Mouse (Mus musculus): Measurements from ENCODE around the gene Rps6ka2. TPM values are rescaled to one million over a fixed set of nuclear protein-coding genes. Genes with fewer than 3 reads are reported as not detected.
"Not testable (repeated sequence)": the region's sequence is repeated elsewhere in the genome, so short reads cannot be mapped to it uniquely, and the experiment has no call there.

Gene Rps6ka2
- polyA plus RNA-seq, 1 experiment from 2014 or later = 18.9 TPM

- no peaks in the 10 kb centered on the region for H3K27me3 ChIP-seq (replicated peaks; ENCODE audit: control insufficient read depth, insufficient read depth, low read length)
- no peaks in the 10 kb centered on the region for H3K4me1 ChIP-seq (ENCODE audit: control insufficient read depth, insufficient read depth, low read length)
- 0 out of 2 replicates have a peak overlapping the region, but pooled peaks have one; percentile 9 for H3K27ac ChIP-seq (ENCODE audit: low read depth, low read length)
- DNase-seq (ENCODE audit: low spot score) = no peak
- ATAC-seq = no peak
- no peaks in the 10 kb centered on the region; the same call in 1 of the 2 replicates for H3K36me3 ChIP-seq (ENCODE audit: control insufficient read depth, insufficient read depth, low read length)
- no peaks in the 10 kb centered on the region for H3K9me3 ChIP-seq (replicated peaks; ENCODE audit: control insufficient read depth, low read length)
- H3K4me3 ChIP-seq (ENCODE audit: low read depth, low read length) = no peak overlapping the region
- no peak overlapping the region for H3K4me2 ChIP-seq (ENCODE audit: low read length)
- WGBS = 74% methylated on average over 9 of the region's 9 CpGs
- H3K9ac ChIP-seq (ENCODE audit: low read length) = no peak overlapping the region
Measured at GRCm38 (mm10) chr17:7182187-7182586, 12.3 kb downstream of the Rps6ka2 start.

- 74% methylated on average over 1 of the region's 1 CpGs for WGBS
Measured at GRCm38 (mm10) chr17:7187037-7187436, 17.1 kb downstream of the Rps6ka2 start.

GRCm38 (mm10) chr17:7189425-7189824, 19.5 kb downstream of the Rps6ka2 start:
- Histone ChIP-seq H3K27me3 (replicated peaks; ENCODE audit: control insufficient read depth, insufficient read depth, low read length) (no peaks in the 10 kb centered on the region), H3K27ac (ENCODE audit: low read depth, low read length) (no peak overlapping the region), H3K4me3 (ENCODE audit: low read depth, low read length) (no peak overlapping the region), H3K4me1 (ENCODE audit: control insufficient read depth, insufficient read depth, low read length) (no peaks in the 10 kb centered on the region), H3K36me3 (ENCODE audit: control insufficient read depth, insufficient read depth, low read length) (peaks cover 3% of the 10 kb centered on the region; the same call in 1 of the 2 replicates), H3K9ac (ENCODE audit: low read length) (no peak overlapping the region), H3K9me3 (replicated peaks; ENCODE audit: control insufficient read depth, low read length) (no peaks in the 10 kb centered on the region), H3K4me2 (ENCODE audit: low read length) (no peak overlapping the region)
- WGBS = 94% methylated on average over 3 of the region's 3 CpGs
- ATAC-seq (no peak), DNase-seq (ENCODE audit: low spot score) (no peak)

More at GRCm38 (mm10) chr17:7187037-7187436, 17.1 kb downstream of the Rps6ka2 start:
- H3K27ac ChIP-seq (ENCODE audit: low read depth, low read length); ATAC-seq; DNase-seq (ENCODE audit: low spot score); H3K27me3 ChIP-seq (replicated peaks; ENCODE audit: control insufficient read depth, insufficient read depth, low read length); H3K4me3 ChIP-seq (ENCODE audit: low read depth, low read length); H3K9me3 ChIP-seq (replicated peaks; ENCODE audit: control insufficient read depth, low read length); H3K9ac ChIP-seq (ENCODE audit: low read length); H3K4me2 ChIP-seq (ENCODE audit: low read length); H3K36me3 ChIP-seq (ENCODE audit: control insufficient read depth, insufficient read depth, low read length); H3K4me1 ChIP-seq (ENCODE audit: control insufficient read depth, insufficient read depth, low read length): not testable (repeated sequence)

- no peaks in the 10 kb centered on the region for H3K27me3 ChIP-seq (replicated peaks; ENCODE audit: control insufficient read depth, insufficient read depth, low read length)
- H3K4me3 ChIP-seq (ENCODE audit: low read depth, low read length) = no peak overlapping the region
- 89% methylated on average over 10 of the region's 10 CpGs for WGBS
- H3K9ac ChIP-seq (ENCODE audit: low read length) = no peak overlapping the region
- ATAC-seq (no peak), DNase-seq (ENCODE audit: low spot score) (no peak)
- H3K27ac ChIP-seq (ENCODE audit: low read depth, low read length) = no peak overlapping the region
- H3K9me3 ChIP-seq (replicated peaks; ENCODE audit: control insufficient read depth, low read length) = no peaks in the 10 kb centered on the region
- no peaks in the 10 kb centered on the region for H3K4me1 ChIP-seq (ENCODE audit: control insufficient read depth, insufficient read depth, low read length)
- H3K36me3 ChIP-seq (ENCODE audit: control insufficient read depth, insufficient read depth, low read length) = peaks cover 3% of the 10 kb centered on the region; the same call in 1 of the 2 replicates
- H3K4me2 ChIP-seq (ENCODE audit: low read length) = no peak overlapping the region
Measured at GRCm38 (mm10) chr17:7189975-7190374, 20.1 kb downstream of the Rps6ka2 start.

GRCm38 (mm10) chr17:7194140-7194840, 24.4 kb downstream of the Rps6ka2 start:
- 92% methylated on average over 7 of the region's 7 CpGs for WGBS
- Histone ChIP-seq H3K27ac (ENCODE audit: low read depth, low read length) (no peak overlapping the region), H3K36me3 (ENCODE audit: control insufficient read depth, insufficient read depth, low read length) (no peaks in the 10 kb centered on the region), H3K4me2 (ENCODE audit: low read length) (no peak overlapping the region), H3K9me3 (replicated peaks; ENCODE audit: control insufficient read depth, low read length) (no peaks in the 10 kb centered on the region), H3K4me1 (ENCODE audit: control insufficient read depth, insufficient read depth, low read length) (peaks cover 6% of the 10 kb centered on the region; the same call in 1 of the 2 replicates), H3K9ac (ENCODE audit: low read length) (no peak overlapping the region), H3K27me3 (replicated peaks; ENCODE audit: control insufficient read depth, insufficient read depth, low read length) (no peaks in the 10 kb centered on the region), H3K4me3 (ENCODE audit: low read depth, low read length) (no peak overlapping the region)
- DNase-seq (ENCODE audit: low spot score) (no peak), ATAC-seq (no peak)

GRCm38 (mm10) chr17:7197121-7197925, 27.4 kb downstream of the Rps6ka2 start:
- Histone ChIP-seq H3K4me1 (ENCODE audit: control insufficient read depth, insufficient read depth, low read length) (peaks cover 6% of the 10 kb centered on the region; the same call in 1 of the 2 replicates), H3K4me2 (ENCODE audit: low read length) (no peak overlapping the region), H3K4me3 (ENCODE audit: low read depth, low read length) (no peak overlapping the region), H3K27me3 (replicated peaks; ENCODE audit: control insufficient read depth, insufficient read depth, low read length) (no peaks in the 10 kb centered on the region), H3K9ac (ENCODE audit: low read length) (no peak overlapping the region), H3K9me3 (replicated peaks; ENCODE audit: control insufficient read depth, low read length) (no peaks in the 10 kb centered on the region), H3K36me3 (ENCODE audit: control insufficient read depth, insufficient read depth, low read length) (no peaks in the 10 kb centered on the region), H3K27ac (ENCODE audit: low read depth, low read length) (no peak overlapping the region)
- ATAC-seq (no peak), DNase-seq (ENCODE audit: low spot score) (no peak)
- 72% methylated on average over 9 of the region's 9 CpGs for WGBS

- Histone ChIP-seq H3K27ac (ENCODE audit: low read depth, low read length) (no peak overlapping the region), H3K36me3 (ENCODE audit: control insufficient read depth, insufficient read depth, low read length) (no peaks in the 10 kb centered on the region), H3K9me3 (replicated peaks; ENCODE audit: control insufficient read depth, low read length) (no peaks in the 10 kb centered on the region), H3K4me3 (ENCODE audit: low read depth, low read length) (no peak overlapping the region), H3K27me3 (replicated peaks; ENCODE audit: control insufficient read depth, insufficient read depth, low read length) (no peaks in the 10 kb centered on the region), H3K4me2 (ENCODE audit: low read length) (no peak overlapping the region), H3K4me1 (ENCODE audit: control insufficient read depth, insufficient read depth, low read length) (peaks cover 8% of the 10 kb centered on the region), H3K9ac (ENCODE audit: low read length) (no peak overlapping the region)
- 29% methylated on average over 11 of the region's 11 CpGs for WGBS
- ATAC-seq (0 out of 2 replicates have a peak, but pooled peaks have one; percentile 34), DNase-seq (ENCODE audit: low spot score) (peak; percentile 41)
Measured at GRCm38 (mm10) chr17:7204771-7205406, 35.0 kb downstream of the Rps6ka2 start.

GRCm38 (mm10) chr17:7206434-7207145, 36.7 kb downstream of the Rps6ka2 start:
- H3K9ac ChIP-seq (ENCODE audit: low read length) = no peak overlapping the region
- no peak overlapping the region for H3K27ac ChIP-seq (ENCODE audit: low read depth, low read length)
- H3K27me3 ChIP-seq (replicated peaks; ENCODE audit: control insufficient read depth, insufficient read depth, low read length) = no peaks in the 10 kb centered on the region
- ATAC-seq (no peak), DNase-seq (ENCODE audit: low spot score) (no peak)
- no peaks in the 10 kb centered on the region for H3K36me3 ChIP-seq (ENCODE audit: control insufficient read depth, insufficient read depth, low read length)
- H3K4me1 ChIP-seq (ENCODE audit: control insufficient read depth, insufficient read depth, low read length) = peaks cover 11% of the 10 kb centered on the region
- H3K4me3 ChIP-seq (ENCODE audit: low read depth, low read length) = no peak overlapping the region
- no peak overlapping the region for H3K4me2 ChIP-seq (ENCODE audit: low read length)
- WGBS = 82% methylated on average over 6 of the region's 6 CpGs
- no peaks in the 10 kb centered on the region for H3K9me3 ChIP-seq (replicated peaks; ENCODE audit: control insufficient read depth, low read length)

All from forebrain, embryonic 14.5 days (tissue).